Mouse (Mus musculus) thymus, adult 2 months (tissue): ENCODE data around the gene H2-Ab1.

Experiments used
- CTCF ChIP-seq: fragments of 200-500 bp; IDR thresholded peaks from 2 replicates; pipeline ENCODE4 v1.5.1; 2012; ENCODE audit warnings: mild to moderate bottlenecking, control low read depth, low read length, moderate library complexity, borderline replicate concordance; ENCODE audit not compliant: control insufficient read depth, poor library complexity, insufficient read depth; ENCODE audit errors: extremely low read depth
- POLR2A ChIP-seq: fragments of 200-500 bp; IDR thresholded peaks from 2 replicates; pipeline ENCODE4 v1.6.1; 2012; ENCODE audit warnings: mild to moderate bottlenecking, low read length, control low read depth, moderate library complexity; ENCODE audit not compliant: control insufficient read depth, poor library complexity, insufficient read depth; ENCODE audit errors: extremely low read depth

GRCm38 (mm10) chr17:34294249-34294648 lies 36.8 kb downstream of the H2-Ab1 start:
- TF ChIP-seq CTCF (no peak), POLR2A (no peak)
